11 mouse cellular contexts compared by ENCODE assay signal in genomic region chr13:23749563-23750121, GRCm38 (mm10). TPM values are rescaled to one million over a fixed set of nuclear protein-coding genes. Genes with fewer than 3 reads are reported as not detected.
DNase-seq lines count a peak whose midpoint lies in the region; ATAC-seq and TF ChIP-seq lines count a peak whose summit lies in the region.
"Had no signal": no experiment of that assay in that cellular context is flagged by ENCODE, and none has a peak within 500 bp of the region (broad histone marks: within the 10 kb centered on the region; RNA-seq: fewer than 3 reads in every experiment).

No protein-coding gene starts in this region.

- H3K27me3 ChIP-seq in hindbrain, embryonic 10.5 days (ENCODE audit: insufficient read depth, poor library complexity, severe bottlenecking): no peaks in the 10 kb centered on the region
- no peaks in the 10 kb centered on the region for H3K27me3 ChIP-seq in hindbrain, embryonic 12.5 days
- H3K27me3 ChIP-seq in stomach, embryonic 14.5 days (ENCODE audit: control insufficient read depth, insufficient read depth, low read length): no peaks in the 10 kb centered on the region
- H3K27me3 ChIP-seq in stomach, postnatal 0 days (ENCODE audit: control insufficient read depth, insufficient read depth, low read length): no peaks in the 10 kb centered on the region
- no peaks in the 10 kb centered on the region for H3K27me3 ChIP-seq in forebrain, postnatal 0 days (ENCODE audit: insufficient read depth, low read length)

- no peak overlapping the region for H3K4me2 ChIP-seq in hindbrain, embryonic 12.5 days (replicated peaks)
- no peak overlapping the region for H3K4me2 ChIP-seq in stomach, embryonic 14.5 days (replicated peaks; ENCODE audit: low read depth, low read length)
- no peak overlapping the region for H3K4me2 ChIP-seq in stomach, postnatal 0 days (replicated peaks; ENCODE audit: low read depth)
- H3K4me2 ChIP-seq in forebrain, postnatal 0 days (ENCODE audit: low read depth): no peak overlapping the region

- 96% methylated on average over 5 of the region's 5 CpGs for WGBS in hindbrain, embryonic 10.5 days
- WGBS in hindbrain, embryonic 12.5 days: 93% methylated on average over 5 of the region's 5 CpGs
- 93% methylated on average over 5 of the region's 5 CpGs for WGBS in stomach, embryonic 14.5 days
- WGBS in stomach, postnatal 0 days: 68% methylated on average over 5 of the region's 5 CpGs
- WGBS in forebrain, postnatal 0 days: 95% methylated on average over 5 of the region's 5 CpGs

- ATAC-seq in hindbrain, embryonic 12.5 days (ENCODE audit: low FRiP score): no peak
- no peak for ATAC-seq in stomach, embryonic 14.5 days (ENCODE audit: insufficient number of reproducible peaks, insufficient read depth, low FRiP score, low read depth)
- ATAC-seq in stomach, postnatal 0 days (ENCODE audit: low FRiP score, low TSS enrichment): no peak
- no peak for ATAC-seq in forebrain, postnatal 0 days
- ATAC-seq: hindbrain, embryonic 16.5 days had no signal

- H3K9me3 ChIP-seq in hindbrain, embryonic 10.5 days: no peaks in the 10 kb centered on the region
- no peaks in the 10 kb centered on the region for H3K9me3 ChIP-seq in hindbrain, embryonic 12.5 days (replicated peaks)
- no peaks in the 10 kb centered on the region for H3K9me3 ChIP-seq in stomach, embryonic 14.5 days (ENCODE audit: control insufficient read depth, low read depth, low read length)
- no peaks in the 10 kb centered on the region for H3K9me3 ChIP-seq in stomach, postnatal 0 days (ENCODE audit: control insufficient read depth, low read length)
- no peaks in the 10 kb centered on the region for H3K9me3 ChIP-seq in forebrain, postnatal 0 days (ENCODE audit: low read length)

- DNase-seq in hindbrain, embryonic 10.5 days (ENCODE audit: low spot score): no peak
- DNase-seq in stomach, postnatal 0 days (ENCODE audit: low spot score): no peak
- no peak for DNase-seq in forebrain, postnatal 0 days
- no peak for DNase-seq in ovary, postnatal 36 days (ENCODE audit: low spot score)
- no peak for DNase-seq in adrenal gland, postnatal 4 days (ENCODE audit: low spot score in 2 of 2)
- no peak for DNase-seq in frontal cortex, adult 2 months (ENCODE audit: extremely low spot score in 1 of 2, low spot score in 1 of 2)
- DNase-seq: gastrocnemius, postnatal 10 days had no signal

- no peak overlapping the region for H3K4me3 ChIP-seq in hindbrain, embryonic 10.5 days
- H3K4me3 ChIP-seq in hindbrain, embryonic 12.5 days: no peak overlapping the region
- no peak overlapping the region for H3K4me3 ChIP-seq in stomach, embryonic 14.5 days (ENCODE audit: low read depth, low read length)
- no peak overlapping the region for H3K4me3 ChIP-seq in stomach, postnatal 0 days (ENCODE audit: low read depth, low read length)
- H3K4me3 ChIP-seq in forebrain, postnatal 0 days (ENCODE audit: low read depth, low read length): no peak overlapping the region
- H3K4me3 ChIP-seq: left cerebral cortex, adult 2 months had no signal

- H3K9ac ChIP-seq in hindbrain, embryonic 12.5 days: no peak overlapping the region
- H3K9ac ChIP-seq in stomach, embryonic 14.5 days (replicated peaks; ENCODE audit: low read depth, low read length): no peak overlapping the region
- no peak overlapping the region for H3K9ac ChIP-seq in stomach, postnatal 0 days (ENCODE audit: low read length)
- H3K9ac ChIP-seq in forebrain, postnatal 0 days: no peak overlapping the region

- H3K4me1 ChIP-seq in hindbrain, embryonic 10.5 days (replicated peaks): peaks cover 37% of the 10 kb centered on the region
- peaks cover 9% of the 10 kb centered on the region for H3K4me1 ChIP-seq in hindbrain, embryonic 12.5 days
- peaks cover 18% of the 10 kb centered on the region for H3K4me1 ChIP-seq in stomach, embryonic 14.5 days (ENCODE audit: control insufficient read depth, insufficient read depth, low read length)
- no peaks in the 10 kb centered on the region for H3K4me1 ChIP-seq in stomach, postnatal 0 days (replicated peaks; ENCODE audit: control insufficient read depth, insufficient read depth)
- H3K4me1 ChIP-seq in forebrain, postnatal 0 days (ENCODE audit: insufficient read depth): no peaks in the 10 kb centered on the region

- no peaks in the 10 kb centered on the region for H3K36me3 ChIP-seq in hindbrain, embryonic 10.5 days
- H3K36me3 ChIP-seq in hindbrain, embryonic 12.5 days: no peaks in the 10 kb centered on the region
- H3K36me3 ChIP-seq in stomach, embryonic 14.5 days (ENCODE audit: control insufficient read depth, insufficient read depth, low read length): no peaks in the 10 kb centered on the region
- no peaks in the 10 kb centered on the region for H3K36me3 ChIP-seq in stomach, postnatal 0 days (ENCODE audit: control insufficient read depth, insufficient read depth, low read length)
- no peaks in the 10 kb centered on the region for H3K36me3 ChIP-seq in forebrain, postnatal 0 days (ENCODE audit: insufficient read depth)

- no peak for TF ChIP-seq EP300 in stomach, postnatal 0 days (optimal IDR thresholded peaks at IDR 0.05)

- TF ChIP-seq CTCF in stomach, postnatal 0 days (IDR thresholded peaks at IDR 0.05; ENCODE audit: low read depth): no peak
- no peak for TF ChIP-seq CTCF in forebrain, postnatal 0 days (IDR thresholded peaks at IDR 0.05; ENCODE audit: low read depth)

- H3K27ac ChIP-seq in hindbrain, embryonic 10.5 days: peak overlapping the region; percentile 97
- no peak overlapping the region; the same call in 1 of the 2 replicates for H3K27ac ChIP-seq in hindbrain, embryonic 12.5 days
- peak overlapping the region; percentile 83; the same call in 1 of the 2 replicates for H3K27ac ChIP-seq in stomach, embryonic 14.5 days (ENCODE audit: low read length)
- H3K27ac ChIP-seq in stomach, postnatal 0 days (replicated peaks): no peak overlapping the region
- peak overlapping the region; percentile 69 for H3K27ac ChIP-seq in forebrain, postnatal 0 days (ENCODE audit: low read depth, low read length)

RNA-seq across cellular contexts. Expression of gene Hist1h2ab, which starts 1.3 kb away (rescaled TPM):
- 45.2 and 49.3 TPM in 2 replicates for polyA plus RNA-seq in hindbrain, embryonic 10.5 days (2016; fragmentation: Nextera tagmentation; extraction: Ambion mirVana)
- 22.4 and 45.2 TPM in 2 replicates for polyA plus RNA-seq in hindbrain, embryonic 12.5 days (2016; fragmentation: Nextera tagmentation; extraction: Ambion mirVana)
- 38.8 and 50.2 TPM in 2 replicates for polyA plus RNA-seq in stomach, embryonic 14.5 days (2014; fragmentation: Nextera tagmentation; extraction: Ambion mirVana)
- polyA plus RNA-seq in stomach, postnatal 0 days (2015; fragmentation: Nextera tagmentation; extraction: Ambion mirVana): 7.3 and 15.7 TPM in 2 replicates
- 305 and 340 TPM in 2 replicates for total RNA-seq in forebrain, postnatal 0 days (2014; rRNA removed)
- polyA plus RNA-seq in forebrain, postnatal 0 days (2015; fragmentation: Nextera tagmentation; extraction: Ambion mirVana): 4.4 and 6.7 TPM in 2 replicates
- total RNA-seq in adrenal gland, postnatal 4 days (2021): 100 to 1,000 TPM; 457 to 545 TPM
- polyA plus RNA-seq in frontal cortex, adult 2 months (2012; rRNA removed): 0.82 and 2.8 TPM in 2 replicates

RNA-seq across cellular contexts. Expression of gene Hist1h3b, which starts 2.4 kb away (rescaled TPM):
- polyA plus RNA-seq in hindbrain, embryonic 10.5 days (2016; fragmentation: Nextera tagmentation; extraction: Ambion mirVana): 5.5 and 8.8 TPM in 2 replicates
- 4.5 and 11.1 TPM in 2 replicates for polyA plus RNA-seq in hindbrain, embryonic 12.5 days (2016; fragmentation: Nextera tagmentation; extraction: Ambion mirVana)
- 11.1 and 11.8 TPM in 2 replicates for polyA plus RNA-seq in stomach, embryonic 14.5 days (2014; fragmentation: Nextera tagmentation; extraction: Ambion mirVana)
- 3.9 and 6.7 TPM in 2 replicates for polyA plus RNA-seq in stomach, postnatal 0 days (2015; fragmentation: Nextera tagmentation; extraction: Ambion mirVana)
- 229 and 254 TPM in 2 replicates for total RNA-seq in forebrain, postnatal 0 days (2014; rRNA removed)
- 0.25 and 0.67 TPM in 2 replicates for polyA plus RNA-seq in forebrain, postnatal 0 days (2015; fragmentation: Nextera tagmentation; extraction: Ambion mirVana)
- total RNA-seq in adrenal gland, postnatal 4 days (2021): 100 to 1,000 TPM; 526 to 670 TPM
- polyA plus RNA-seq in frontal cortex, adult 2 months (2012; rRNA removed): 0.76 and 1.1 TPM in 2 replicates

RNA-seq across cellular contexts. Expression of gene Hist1h2bb, which starts 3.1 kb away (rescaled TPM):
- 1.8 and 2.4 TPM in 2 replicates for polyA plus RNA-seq in hindbrain, embryonic 10.5 days (2016; fragmentation: Nextera tagmentation; extraction: Ambion mirVana)
- 2.2 and 2.9 TPM in 2 replicates for polyA plus RNA-seq in hindbrain, embryonic 12.5 days (2016; fragmentation: Nextera tagmentation; extraction: Ambion mirVana)
- polyA plus RNA-seq in stomach, embryonic 14.5 days (2014; fragmentation: Nextera tagmentation; extraction: Ambion mirVana): 2.0 and 2.1 TPM in 2 replicates
- 0.40 and 0.91 TPM in 2 replicates for polyA plus RNA-seq in stomach, postnatal 0 days (2015; fragmentation: Nextera tagmentation; extraction: Ambion mirVana)
- 647 and 680 TPM in 2 replicates for total RNA-seq in forebrain, postnatal 0 days (2014; rRNA removed)
- polyA plus RNA-seq in forebrain, postnatal 0 days (2015; fragmentation: Nextera tagmentation; extraction: Ambion mirVana): not detected in 2 replicates
- 100 to 1,000 TPM; 268 to 325 TPM for total RNA-seq in adrenal gland, postnatal 4 days (2021)
- polyA plus RNA-seq in frontal cortex, adult 2 months (2012; rRNA removed): 0.74 and 1.3 TPM in 2 replicates

RNA-seq across cellular contexts. Expression of gene Hist1h3c, which starts 4.2 kb away (rescaled TPM):
- 6.9 and 8.6 TPM in 2 replicates for polyA plus RNA-seq in hindbrain, embryonic 10.5 days (2016; fragmentation: Nextera tagmentation; extraction: Ambion mirVana)
- 9.7 and 11.6 TPM in 2 replicates for polyA plus RNA-seq in hindbrain, embryonic 12.5 days (2016; fragmentation: Nextera tagmentation; extraction: Ambion mirVana)
- polyA plus RNA-seq in stomach, embryonic 14.5 days (2014; fragmentation: Nextera tagmentation; extraction: Ambion mirVana): 6.1 and 8.4 TPM in 2 replicates
- 1.2 and 1.8 TPM in 2 replicates for polyA plus RNA-seq in stomach, postnatal 0 days (2015; fragmentation: Nextera tagmentation; extraction: Ambion mirVana)
- total RNA-seq in forebrain, postnatal 0 days (2014; rRNA removed): 294 and 301 TPM in 2 replicates
- 0.84 TPM in 1 of 2 replicates, not detected in the other for polyA plus RNA-seq in forebrain, postnatal 0 days (2015; fragmentation: Nextera tagmentation; extraction: Ambion mirVana)
- 100 to 1,000 TPM; 224 to 252 TPM for total RNA-seq in adrenal gland, postnatal 4 days (2021)
- polyA plus RNA-seq in frontal cortex, adult 2 months (2012; rRNA removed): 0.24 and 0.46 TPM in 2 replicates

RNA-seq across cellular contexts. Expression of gene Hist1h4b, which starts 7.2 kb away (rescaled TPM):
- polyA plus RNA-seq in hindbrain, embryonic 10.5 days (2016; fragmentation: Nextera tagmentation; extraction: Ambion mirVana): 4.9 and 5.4 TPM in 2 replicates
- 5.0 and 5.5 TPM in 2 replicates for polyA plus RNA-seq in hindbrain, embryonic 12.5 days (2016; fragmentation: Nextera tagmentation; extraction: Ambion mirVana)
- polyA plus RNA-seq in stomach, embryonic 14.5 days (2014; fragmentation: Nextera tagmentation; extraction: Ambion mirVana): 2.5 and 3.3 TPM in 2 replicates
- 0.46 and 2.0 TPM in 2 replicates for polyA plus RNA-seq in stomach, postnatal 0 days (2015; fragmentation: Nextera tagmentation; extraction: Ambion mirVana)
- 184 and 254 TPM in 2 replicates for total RNA-seq in forebrain, postnatal 0 days (2014; rRNA removed)
- polyA plus RNA-seq in forebrain, postnatal 0 days (2015; fragmentation: Nextera tagmentation; extraction: Ambion mirVana): 1.8 and 3.0 TPM in 2 replicates
- 100 to 1,000 TPM; 436 to 510 TPM for total RNA-seq in adrenal gland, postnatal 4 days (2021)
- polyA plus RNA-seq in frontal cortex, adult 2 months (2012; rRNA removed): 2.9 and 4.5 TPM in 2 replicates
- polyA plus RNA-seq: hindbrain, embryonic 16.5 days had no signal

Comparison
In these comparisons a context has a peak if more than half of its experiments do, and no peak if none do; other contexts are left out.
1. H3K27ac ChIP-seq: peak in hindbrain, embryonic 10.5 days (single experiment), stomach, embryonic 14.5 days (single experiment) and forebrain, postnatal 0 days (single experiment); none in hindbrain, embryonic 12.5 days (single experiment) and stomach, postnatal 0 days (single experiment).